Mouse (Mus musculus) kidney, postnatal 0 days (tissue): Measurements from ENCODE around the gene Nceh1. TPM values are rescaled to one million over a fixed set of nuclear protein-coding genes. Genes with fewer than 3 reads are reported as not detected.

Experiments
- ATAC-seq: fragments of 200-750 bp; cut with Nextera tagmentation; replicated peaks from 2 replicates; pipeline ENCODE4 v1.8.0; 2017; ENCODE audit warnings: low read depth, moderate number of reproducible peaks, moderate TSS enrichment, moderate library complexity; ENCODE audit not compliant: low FRiP score
- DNase-seq: peaks from one replicate; pipeline ENCODE4 v3.0.0-alpha.2; 2016; ENCODE audit warnings: low spot score
- H3K27ac ChIP-seq: fragments of 300-500 bp; sonication (generic); 2 replicates; pipeline ENCODE4 v1.5.1; 2014; ENCODE audit warnings: mild to moderate bottlenecking
- H3K27me3 ChIP-seq: fragments of 300-500 bp; sonication (generic); 2 replicates; pipeline ENCODE4 v1.6.1; 2014; ENCODE audit warnings: low read length, mixed read lengths; ENCODE audit not compliant: insufficient read depth
- H3K36me3 ChIP-seq: fragments of 300-500 bp; sonication (generic); 2 replicates; pipeline ENCODE4 v1.6.1; 2014; ENCODE audit warnings: low read length, mixed read lengths; ENCODE audit not compliant: insufficient read depth
- H3K4me1 ChIP-seq: fragments of 300-500 bp; sonication (generic); replicated peaks from 2 replicates; pipeline ENCODE4 v1.6.1; 2014; ENCODE audit warnings: antibody characterized with exemption, low read length, mixed read lengths; ENCODE audit not compliant: insufficient read depth
- H3K4me2 ChIP-seq: fragments of 300-500 bp; sonication (generic); 2 replicates; pipeline ENCODE4 v1.6.1; 2014; ENCODE audit warnings: mild to moderate bottlenecking, low read length, moderate library complexity, mixed read lengths
- H3K4me3 ChIP-seq: fragments of 300-500 bp; sonication (generic); replicated peaks from 2 replicates; pipeline ENCODE4 v1.5.1; 2014; ENCODE audit warnings: low read depth, low read length
- H3K9ac ChIP-seq: fragments of 300-500 bp; sonication (generic); 2 replicates; pipeline ENCODE4 v1.6.1; 2014; ENCODE audit warnings: low read depth, low read length
- H3K9me3 ChIP-seq: fragments of 300-500 bp; sonication (generic); replicated peaks from 2 replicates; pipeline ENCODE4 v1.6.1; 2016; ENCODE audit warnings: low read length, inconsistent platforms, mixed read lengths
- CTCF ChIP-seq: IDR thresholded peaks from 2 replicates; pipeline ENCODE4 v1.5.1; 2016; ENCODE audit warnings: antibody characterized with exemption, low read depth, mild to moderate bottlenecking, moderate library complexity
- WGBS: fragments of 180-500 bp; shearing (Covaris S2); extraction: QIAGEN DNeasy Blood & Tissue Kit; methylation state at CpG from one replicate; pipeline ENCODE4 v1.1.7; 2014; 5-methylcytosine and 5-hydroxymethylcytosine counted together
- polyA plus RNA-seq: library from polyadenylated mRNA; unstranded; fragments of >200 nt; fragmentation: Nextera tagmentation; extraction: Ambion mirVana; gene quantifications from 2 replicates; pipeline ENCODE4 v1.2.1, GENCODE M21; 2015

Gene Nceh1
- polyA plus RNA-seq, 1 experiment from 2014 or later: 47.7 TPM

DNA sequence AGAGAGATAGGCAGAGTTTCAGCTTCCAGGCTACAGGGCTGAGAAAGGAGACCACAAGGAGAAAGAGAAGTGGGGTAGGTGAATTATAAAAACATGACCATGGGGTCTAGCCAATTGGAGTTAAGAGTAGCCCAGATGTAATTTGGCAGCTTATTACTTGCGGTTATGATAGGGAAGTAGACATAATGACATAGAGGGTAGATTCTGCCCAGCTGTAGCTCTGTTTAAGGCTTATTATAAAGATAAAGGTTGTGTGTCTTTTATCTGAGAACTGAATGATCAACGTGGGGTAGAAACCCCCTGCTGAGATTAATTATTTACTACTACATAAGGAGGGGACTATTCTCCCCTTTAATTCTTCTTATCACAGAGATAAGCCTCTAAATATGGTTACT is 20.4 kb upstream of the Nceh1 start:
- DNase-seq (no peak), ATAC-seq (no peak)
- 58% methylated on average over 2 of the region's 2 CpGs for WGBS
- H3K4me1 ChIP-seq: no peaks in the 10 kb centered on the region
- no peak overlapping the region for H3K4me2 ChIP-seq
- no peak overlapping the region for H3K27ac ChIP-seq
- H3K27me3 ChIP-seq: no peaks in the 10 kb centered on the region
- H3K4me3 ChIP-seq: no peak overlapping the region
- H3K9me3 ChIP-seq: no peaks in the 10 kb centered on the region
- no peak for TF ChIP-seq CTCF
- H3K9ac ChIP-seq: no peak overlapping the region
- no peaks in the 10 kb centered on the region for H3K36me3 ChIP-seq

DNA sequence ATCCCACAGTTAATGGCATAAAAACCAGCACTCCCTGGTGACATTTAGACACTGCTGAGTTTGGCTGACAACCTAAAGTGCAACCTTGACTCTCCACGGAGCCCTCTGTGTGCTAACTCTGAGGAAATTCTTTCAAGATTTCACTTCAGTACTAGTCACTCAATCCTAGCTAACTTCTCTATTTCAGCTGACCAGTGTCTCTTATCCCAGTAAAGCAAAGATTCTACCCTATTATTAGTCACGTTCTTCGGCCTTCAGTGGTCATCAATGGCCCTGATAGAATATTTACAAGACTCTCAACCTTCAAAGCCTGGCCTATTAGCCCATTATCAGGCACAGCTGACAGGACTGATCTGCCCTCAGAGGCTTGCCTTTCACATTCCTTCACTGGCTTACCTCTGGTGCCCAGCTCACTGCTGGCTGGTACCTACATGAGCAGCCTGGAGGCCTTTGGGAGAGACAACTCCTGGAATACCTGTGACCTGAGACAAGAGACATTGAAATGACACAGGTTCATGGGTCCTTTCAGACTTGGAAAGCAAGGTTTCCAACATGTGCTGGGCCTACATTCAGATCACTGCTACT is 17.2 kb upstream of the Nceh1 start:
- no peaks in the 10 kb centered on the region for H3K36me3 ChIP-seq
- TF ChIP-seq CTCF: no peak
- no peaks in the 10 kb centered on the region for H3K27me3 ChIP-seq
- ATAC-seq (no peak), DNase-seq (no peak)
- WGBS: 78% methylated on average over 3 of the region's 3 CpGs
- no peak overlapping the region for H3K4me3 ChIP-seq
- H3K27ac ChIP-seq: no peak overlapping the region
- no peaks in the 10 kb centered on the region for H3K9me3 ChIP-seq
- no peaks in the 10 kb centered on the region for H3K4me1 ChIP-seq
- no peak overlapping the region for H3K9ac ChIP-seq
- no peak overlapping the region for H3K4me2 ChIP-seq

DNA sequence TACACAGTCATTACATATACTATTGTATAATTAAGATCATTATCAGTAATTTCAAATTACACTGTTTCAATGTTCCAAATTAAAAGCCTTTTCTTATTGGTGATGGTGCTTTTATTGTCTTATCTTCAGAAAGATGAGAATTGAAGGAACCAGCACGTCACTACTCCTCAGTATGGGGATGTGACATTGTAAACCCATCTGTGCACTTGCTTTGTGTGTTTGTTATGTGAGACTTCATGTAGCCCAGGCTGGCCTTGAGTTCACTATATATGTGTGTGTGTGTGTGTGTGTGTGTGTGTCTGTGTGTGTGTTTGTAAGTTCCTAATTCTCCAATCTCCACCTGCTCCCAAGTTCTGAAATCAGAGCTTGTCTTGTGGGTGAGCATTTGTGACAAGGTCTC is 12.5 kb upstream of the Nceh1 start:
- Histone ChIP-seq H3K4me2 (no peak overlapping the region), H3K27me3 (no peaks in the 10 kb centered on the region), H3K36me3 (no peaks in the 10 kb centered on the region), H3K9ac (no peak overlapping the region), H3K4me1 (no peaks in the 10 kb centered on the region), H3K27ac (no peak overlapping the region), H3K4me3 (no peak overlapping the region), H3K9me3 (no peaks in the 10 kb centered on the region)
- no peak for TF ChIP-seq CTCF
- WGBS: 68% methylated on average over 1 of the region's 1 CpGs
- DNase-seq: no peak
- no peak for ATAC-seq

DNA sequence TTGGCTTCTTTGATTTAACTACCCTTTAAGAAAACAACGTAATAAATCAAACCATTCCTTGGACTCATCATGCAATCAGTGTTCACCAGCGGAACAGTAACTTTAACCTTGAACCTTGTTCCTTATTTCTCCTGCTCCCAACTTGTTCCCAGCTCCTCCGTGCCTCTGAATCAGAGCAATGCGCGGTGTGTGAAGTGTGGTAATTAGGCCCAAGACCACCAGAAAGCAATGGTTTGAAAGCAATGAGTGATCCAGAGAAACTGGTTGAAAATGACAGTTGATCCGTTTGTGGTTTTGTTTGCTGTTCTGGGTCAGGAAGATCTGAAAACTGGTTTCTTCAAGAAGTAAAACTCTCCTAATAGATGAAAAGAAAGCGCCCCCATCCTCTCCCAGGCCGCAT is 3.1 kb upstream of the Nceh1 start:
- H3K9me3 ChIP-seq: no peaks in the 10 kb centered on the region
- no peak overlapping the region for H3K4me3 ChIP-seq
- no peak overlapping the region for H3K4me2 ChIP-seq
- ATAC-seq (no peak), DNase-seq (no peak)
- H3K27ac ChIP-seq: no peak overlapping the region; the same call in 1 of the 2 replicates
- H3K27me3 ChIP-seq: no peaks in the 10 kb centered on the region
- 0 out of 2 replicates have a peak, but pooled peaks cover 6% of the 10 kb centered on the region for H3K4me1 ChIP-seq
- no peak for TF ChIP-seq CTCF
- H3K9ac ChIP-seq: no peak overlapping the region
- no peaks in the 10 kb centered on the region for H3K36me3 ChIP-seq
- WGBS: 63% methylated on average over 8 of the region's 8 CpGs

DNA sequence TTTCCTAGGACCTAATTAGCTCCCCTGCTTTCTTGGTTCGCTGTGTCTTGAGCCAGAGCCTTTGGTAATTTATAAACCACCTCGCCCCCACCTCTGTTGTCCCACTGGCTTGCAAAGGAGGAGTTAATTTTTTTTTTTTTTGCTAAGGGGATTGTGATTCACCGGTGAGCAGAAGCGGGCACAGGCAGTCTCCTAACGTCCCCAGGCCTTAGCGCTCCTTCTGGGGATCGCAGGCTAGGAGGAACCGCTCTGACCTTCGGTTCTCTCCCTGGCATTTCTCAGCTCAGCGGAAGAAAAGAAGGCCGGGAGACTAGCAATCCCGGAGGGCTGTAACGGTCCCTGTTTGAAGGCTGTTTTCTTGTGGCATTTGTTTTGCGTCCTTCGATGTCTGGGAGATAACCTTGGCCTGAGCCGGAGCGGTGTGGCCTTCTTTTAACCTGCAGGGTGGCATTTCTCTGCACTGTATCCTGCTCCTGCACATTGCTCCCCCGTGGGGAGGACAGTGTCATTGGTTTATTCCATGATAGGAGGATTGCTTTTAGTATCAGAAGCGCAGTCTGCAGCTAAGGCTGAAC is 923 bp downstream of the Nceh1 start:
- TF ChIP-seq CTCF: no peak
- H3K9ac ChIP-seq: peak overlapping the region; percentile 63
- peak overlapping the region; percentile 92 for H3K4me2 ChIP-seq
- 0 out of 2 replicates have a peak, but pooled peaks cover 6% of the 10 kb centered on the region for H3K4me1 ChIP-seq
- WGBS: 9% methylated on average over 19 of the region's 19 CpGs
- peak overlapping the region; percentile 76 for H3K27ac ChIP-seq
- 0 out of 2 replicates have a peak, but pooled peaks have one; percentile 12 for ATAC-seq
- H3K4me3 ChIP-seq: peak overlapping the region; percentile 69
- H3K27me3 ChIP-seq: no peaks in the 10 kb centered on the region
- peak; percentile 47 for DNase-seq
- no peaks in the 10 kb centered on the region for H3K9me3 ChIP-seq
- H3K36me3 ChIP-seq: no peaks in the 10 kb centered on the region

DNA sequence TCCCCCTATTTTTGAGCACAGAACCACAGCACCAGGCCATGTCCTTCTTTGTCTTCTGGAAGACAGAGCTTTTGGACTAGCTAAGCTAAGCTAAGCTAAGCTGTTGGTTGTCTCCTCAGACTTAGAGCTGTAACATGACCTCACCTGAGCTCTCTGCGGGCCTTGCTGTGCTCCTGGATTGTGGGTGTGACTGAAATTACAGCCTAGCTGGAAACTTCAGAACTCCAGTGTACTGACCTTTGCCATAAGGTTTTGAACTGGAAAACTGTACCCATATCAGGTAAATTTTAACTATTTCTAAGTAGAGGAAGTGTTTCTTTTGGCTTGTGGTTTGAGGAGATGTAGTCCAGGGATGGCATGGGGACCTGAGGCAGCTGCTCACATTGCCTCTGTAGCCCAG is 5.6 kb downstream of the Nceh1 start:
- Histone ChIP-seq H3K36me3 (no peaks in the 10 kb centered on the region), H3K9ac (no peak overlapping the region), H3K4me1 (0 out of 2 replicates have a peak, but pooled peaks cover 6% of the 10 kb centered on the region), H3K27me3 (no peaks in the 10 kb centered on the region), H3K27ac (0 out of 2 replicates have a peak overlapping the region, but pooled peaks have one; percentile 5), H3K4me2 (no peak overlapping the region), H3K9me3 (no peaks in the 10 kb centered on the region), H3K4me3 (no peak overlapping the region)
- WGBS: 45% methylated on average over 1 of the region's 1 CpGs
- no peak for ATAC-seq
- no peak for TF ChIP-seq CTCF
- peak; percentile 22 for DNase-seq
